Mouse (Mus musculus) ZHBTc4 (cell line): ENCODE data around the gene Cdk14.

Source experiments
- DNase-seq: peaks from one replicate; pipeline ENCODE4 v3.0.0-alpha.2; 2011; ENCODE audit warnings: low read depth, low spot score

Gene Cdk14

GRCm38 (mm10) chr5:5005633-5006032 lies 414.5 kb downstream of the Cdk14 start:
- no peak for DNase-seq

DNA sequence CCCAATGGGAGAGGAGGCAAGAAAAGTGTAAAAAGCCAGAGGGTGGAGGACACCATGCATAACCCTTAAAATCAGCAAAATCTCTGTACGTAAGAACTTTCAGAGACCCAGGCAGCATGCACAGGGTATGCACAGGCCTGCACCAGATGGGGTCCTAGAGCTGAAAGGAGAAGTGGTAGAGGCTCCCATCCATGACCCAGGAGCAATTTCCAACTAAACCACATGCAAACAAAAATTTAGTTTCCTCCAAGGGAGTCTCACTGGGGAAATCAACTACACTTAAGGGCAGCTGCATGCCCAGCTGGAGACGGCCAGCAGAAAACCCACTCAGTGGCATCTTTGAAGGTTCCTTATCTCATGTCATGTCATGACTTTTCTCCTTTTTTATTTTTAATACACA lies 415.4 kb downstream of the Cdk14 start:
- DNase-seq, result no peak

DNA sequence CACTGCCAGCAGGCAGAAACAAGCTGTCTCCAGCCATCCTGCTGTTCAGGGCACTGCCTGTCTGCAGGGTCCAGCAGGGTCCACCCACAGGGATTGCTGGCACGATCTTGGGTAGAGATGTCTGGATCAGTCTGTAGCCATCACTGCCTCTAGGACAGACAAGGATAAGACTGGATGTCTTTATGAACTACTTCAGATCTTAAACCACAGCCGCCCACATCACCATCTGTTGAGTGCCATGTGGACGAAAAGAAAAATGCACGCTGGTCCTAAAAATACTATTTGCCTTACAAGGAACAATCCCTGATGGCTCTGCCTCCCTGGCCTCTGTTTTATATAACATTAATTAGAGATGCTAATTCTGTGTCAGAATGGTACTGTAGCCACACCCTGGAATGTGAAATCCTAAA lies 426.9 kb downstream of the Cdk14 start:
- DNase-seq, result no peak

GRCm38 (mm10) chr5:4991023-4991422 lies 429.1 kb downstream of the Cdk14 start:
- DNase-seq, result no peak

DNA sequence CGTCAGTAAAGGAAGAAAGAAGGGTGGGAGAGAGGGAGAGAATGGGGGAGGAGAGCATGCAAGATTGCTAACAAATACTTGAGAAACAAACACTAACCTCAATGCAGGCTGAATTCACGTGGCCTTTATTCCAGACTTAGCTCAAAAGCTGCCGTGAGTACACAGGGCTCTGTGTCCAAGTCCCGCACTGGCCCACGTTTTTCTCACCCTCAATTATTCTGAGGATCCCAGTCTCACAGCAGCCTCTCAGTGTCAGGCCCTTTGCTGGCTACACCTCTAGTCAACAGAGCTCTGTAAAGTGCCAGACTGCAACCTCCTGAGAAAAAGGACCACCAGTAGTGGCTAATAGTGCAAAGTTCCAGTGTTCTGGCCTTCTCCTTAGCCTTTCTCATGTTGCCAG lies 429.9 kb downstream of the Cdk14 start:
- no peak for DNase-seq

GRCm38 (mm10) chr5:4986181-4986580 lies 433.9 kb downstream of the Cdk14 start:
- DNase-seq, result no peak

GRCm38 (mm10) chr5:4979551-4979950 lies 440.6 kb downstream of the Cdk14 start:
- DNase-seq, result no peak

- no peak for DNase-seq
Observed at GRCm38 (mm10) chr5:4973408-4973807, 446.7 kb downstream of the Cdk14 start.

- DNase-seq, result peak; percentile 76
Observed at GRCm38 (mm10) chr5:4962063-4962610, 458.0 kb downstream of the Cdk14 start.

GRCm38 (mm10) chr5:4961636-4962035 lies 458.5 kb downstream of the Cdk14 start:
- DNase-seq, result no peak

DNA sequence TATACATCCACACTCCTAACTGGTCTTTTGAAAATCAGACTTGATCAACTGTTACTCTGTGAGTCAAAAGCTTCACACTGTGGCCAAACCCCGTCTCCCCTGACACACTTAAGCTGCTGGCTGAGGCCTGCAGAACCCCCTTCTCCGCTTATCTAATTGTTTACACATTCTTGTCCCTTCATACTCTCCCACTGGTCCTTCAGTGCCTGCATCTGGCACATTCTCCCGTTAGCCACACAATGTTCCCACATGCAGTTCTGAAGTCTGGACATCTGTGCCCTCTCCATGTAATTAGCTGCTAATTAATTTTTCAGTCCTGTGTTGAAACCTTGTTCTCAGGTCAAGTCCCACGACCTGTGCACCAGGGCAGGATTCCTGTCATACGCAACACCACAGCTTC lies 460.7 kb downstream of the Cdk14 start:
- no peak for DNase-seq

DNA sequence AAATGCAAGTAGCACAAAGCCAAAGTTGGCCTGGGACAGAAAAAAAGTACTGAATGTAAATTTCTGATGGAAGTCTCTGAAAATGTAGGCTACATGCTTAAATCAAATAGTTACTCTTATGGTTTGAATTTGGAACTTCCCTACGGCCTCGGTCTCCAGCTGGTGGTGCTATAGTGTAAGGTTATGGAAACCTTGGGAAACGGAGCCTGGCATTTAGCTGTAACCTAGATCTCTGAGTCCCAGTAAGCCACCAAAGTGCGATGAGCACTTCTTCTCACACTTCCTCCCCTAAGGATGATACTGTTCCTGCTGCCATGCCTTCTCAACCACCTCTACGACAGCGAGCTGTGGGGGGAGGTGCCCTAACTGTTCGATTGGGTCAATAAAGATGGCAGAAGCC lies 464.1 kb downstream of the Cdk14 start:
- DNase-seq, result no peak

GRCm38 (mm10) chr5:4955392-4955791 lies 464.7 kb downstream of the Cdk14 start:
- no peak for DNase-seq

DNA sequence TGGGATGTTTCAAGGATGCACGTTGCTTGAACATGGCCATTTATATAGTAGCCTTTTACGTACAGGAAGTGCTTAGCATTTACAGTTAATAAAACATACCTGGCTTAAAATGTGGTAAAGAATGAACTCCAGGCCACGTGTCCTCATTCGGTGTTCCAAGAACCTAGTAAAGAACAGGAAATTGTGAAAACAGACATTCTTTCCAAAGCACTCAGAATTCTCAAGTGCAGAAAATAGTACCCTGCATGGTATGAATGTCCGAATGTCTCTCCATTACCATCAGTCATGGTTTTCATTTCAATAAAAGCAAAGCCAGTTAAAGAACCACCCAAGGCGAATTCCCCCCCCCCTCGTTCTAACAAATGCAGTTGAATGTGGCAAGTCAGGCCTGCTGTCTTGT lies 470.7 kb downstream of the Cdk14 start:
- no peak for DNase-seq

DNA sequence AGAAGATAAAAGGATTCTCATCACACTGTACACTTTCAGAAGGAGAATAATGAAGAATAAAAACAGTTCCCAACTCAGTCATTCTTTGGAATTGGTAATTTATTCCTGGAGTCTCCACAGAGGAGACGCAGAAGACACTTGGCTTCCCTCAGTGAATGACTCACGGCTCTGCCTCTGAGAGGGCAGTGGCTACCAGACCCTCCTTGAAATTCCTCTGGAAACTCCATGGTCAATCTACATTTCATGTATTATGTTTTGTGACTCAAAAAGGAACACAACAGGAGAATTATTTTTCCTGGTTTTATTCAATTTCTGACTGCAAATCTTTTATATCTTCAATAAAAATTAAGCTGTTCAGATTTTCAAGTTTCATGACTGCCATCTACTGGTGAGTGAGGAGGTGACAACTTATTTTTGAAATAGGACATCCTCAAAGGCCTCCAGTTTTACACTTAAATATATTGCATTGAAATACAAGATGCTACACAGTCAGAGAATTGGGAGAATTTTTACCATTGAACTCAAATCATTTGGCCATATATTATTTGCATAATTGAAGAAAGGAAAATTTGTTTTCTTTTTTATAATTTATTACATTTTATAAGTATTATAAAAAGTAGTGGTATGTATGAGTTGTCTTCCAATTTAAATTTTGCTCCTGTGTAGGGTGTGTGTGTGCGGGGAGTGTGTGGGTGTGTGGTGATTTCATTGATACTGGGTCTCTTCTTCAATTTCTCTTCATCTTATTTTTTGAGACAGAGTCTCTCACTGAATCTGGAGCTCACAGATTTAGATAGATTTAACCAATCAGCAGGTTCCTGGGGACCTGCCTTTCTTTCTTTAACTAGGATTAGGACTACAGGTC lies 471.8 kb downstream of the Cdk14 start:
- DNase-seq, result peak; percentile 21

- DNase-seq, result no peak
Observed at GRCm38 (mm10) chr5:4935131-4935530, 485.0 kb downstream of the Cdk14 start.

GRCm38 (mm10) chr5:4934491-4934890 lies 485.6 kb downstream of the Cdk14 start:
- DNase-seq, result no peak

DNA sequence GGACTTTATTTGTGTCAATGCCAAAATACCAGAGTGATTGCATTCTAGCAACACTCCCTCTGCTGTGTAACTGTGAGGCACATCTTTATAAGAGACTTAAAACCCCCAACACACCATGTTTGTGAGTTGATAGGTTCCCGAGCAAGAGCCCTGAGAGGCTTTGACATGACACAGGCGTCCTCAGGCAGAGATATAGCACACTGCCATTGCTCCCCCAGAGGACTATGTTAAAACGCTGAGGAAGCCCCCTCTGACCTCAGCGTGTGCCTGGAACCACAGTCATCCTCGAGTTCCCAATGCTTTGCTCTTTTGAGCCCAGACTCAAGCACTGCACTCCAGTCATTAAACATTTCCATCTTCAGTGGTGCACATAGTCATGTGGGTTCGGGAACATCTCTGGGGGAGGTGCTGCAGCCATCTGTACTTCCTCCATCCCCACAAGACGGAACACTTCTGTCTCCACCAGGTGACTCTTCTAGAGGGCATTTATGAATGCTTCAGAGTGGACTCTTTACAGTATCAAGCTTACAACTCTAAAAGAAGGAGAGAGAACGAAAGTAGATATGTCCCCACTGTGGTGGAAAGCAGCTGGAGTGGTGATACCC lies 488.5 kb downstream of the Cdk14 start:
- DNase-seq, result no peak

DNA sequence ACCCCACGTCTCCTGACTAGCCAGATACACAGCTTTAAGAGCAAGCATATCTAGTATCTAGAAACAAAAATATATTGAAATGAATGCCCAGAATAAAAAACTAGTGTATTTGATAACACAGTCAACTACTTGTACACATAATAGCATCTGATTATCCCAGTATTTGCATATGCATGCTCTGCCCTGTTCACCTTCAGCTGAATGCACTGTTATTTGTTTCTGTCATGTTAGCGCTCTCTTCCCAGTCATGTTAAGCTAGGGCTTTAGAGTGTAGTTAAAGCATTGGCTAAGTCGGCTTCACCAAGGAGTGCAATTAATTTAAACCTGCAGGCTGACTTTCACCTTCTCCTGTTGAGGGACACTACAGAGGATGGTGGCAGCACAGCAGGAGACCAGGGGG lies 490.5 kb downstream of the Cdk14 start:
- DNase-seq, result no peak

DNA sequence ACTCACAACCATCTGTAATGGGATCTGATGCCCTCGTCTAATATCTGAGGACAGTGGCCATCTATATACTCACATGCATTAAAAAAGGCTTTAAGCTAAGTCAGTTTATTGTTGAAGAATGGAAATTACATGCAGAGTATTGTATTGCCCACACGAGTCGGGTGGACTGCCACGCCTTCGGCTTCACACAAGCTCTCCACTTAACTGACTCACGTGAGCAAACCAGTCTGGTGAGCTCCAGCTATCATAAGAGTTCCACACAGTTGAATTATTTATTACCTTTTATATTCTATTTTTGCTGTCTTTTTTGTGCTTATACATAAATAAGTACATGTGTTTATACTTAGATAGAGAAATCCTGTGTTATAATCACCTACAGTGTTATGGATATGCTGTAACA lies 495.2 kb downstream of the Cdk14 start:
- no peak for DNase-seq

DNA sequence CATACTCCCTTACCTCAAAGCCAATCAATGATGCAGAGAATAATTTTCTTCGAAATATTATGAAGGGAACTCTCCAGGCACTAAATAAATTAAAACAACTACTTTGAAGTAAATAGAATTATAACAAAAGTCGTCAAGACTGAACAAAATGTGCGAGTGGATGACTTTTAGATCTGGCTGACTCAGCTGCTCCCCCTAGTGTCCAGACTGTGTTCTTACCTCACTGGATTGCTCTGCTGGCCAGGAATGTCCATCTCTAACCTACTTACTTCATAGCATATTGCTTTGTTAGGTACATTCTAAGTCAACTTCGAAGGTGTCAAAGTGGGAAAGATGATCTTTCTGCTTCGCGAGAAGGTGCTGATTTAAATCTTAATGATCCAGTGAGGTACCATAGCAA lies 501.7 kb downstream of the Cdk14 start:
- peak; percentile 59 for DNase-seq

- no peak for DNase-seq
Observed at GRCm38 (mm10) chr5:4917743-4918142, 502.4 kb downstream of the Cdk14 start.

- DNase-seq, result no peak
Observed at GRCm38 (mm10) chr5:4917274-4917673, 502.8 kb downstream of the Cdk14 start.
